Comparison of ENCODE assay signal across 8 mouse cellular contexts in the genomic region with DNA sequence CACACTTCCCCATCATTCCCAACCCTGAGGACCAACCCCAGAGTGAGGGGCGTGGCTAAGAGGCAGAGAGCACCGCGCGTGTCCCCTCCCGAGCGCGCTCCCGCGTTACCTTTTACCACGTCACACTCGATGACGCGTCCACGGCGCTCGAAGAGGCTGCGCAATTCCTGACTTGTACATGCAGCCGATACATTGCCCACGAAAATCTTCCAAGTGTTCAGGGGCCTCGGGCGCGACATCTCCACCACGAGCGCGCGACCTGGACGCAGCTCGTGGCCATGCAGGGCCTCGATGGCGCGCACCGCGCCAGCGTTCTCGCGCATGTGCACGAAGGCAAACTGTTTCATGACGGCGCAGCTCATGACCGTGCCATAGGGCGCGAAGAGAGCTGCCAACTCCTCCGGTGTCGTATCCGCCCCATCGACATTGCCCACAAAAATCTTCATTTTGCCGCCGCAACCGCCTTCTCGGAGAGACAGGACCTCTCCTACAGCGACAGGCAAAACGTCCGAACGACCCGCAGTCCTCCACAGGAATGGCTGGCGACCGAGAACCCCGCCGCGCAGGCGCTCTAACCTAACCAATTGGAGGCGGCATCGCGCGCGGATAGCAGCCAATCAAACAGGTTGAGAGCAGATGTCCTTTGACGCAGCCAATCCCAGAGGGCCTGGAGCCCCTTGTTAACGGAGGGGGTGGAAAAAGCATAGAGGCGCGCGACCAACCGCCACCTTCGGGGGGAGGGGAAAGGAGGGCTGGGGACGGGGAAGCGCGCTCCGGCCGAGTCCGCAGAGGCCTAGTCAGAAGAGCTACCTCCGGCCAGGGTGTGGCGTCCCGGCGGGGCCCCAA. TPM values are rescaled to one million over a fixed set of nuclear protein-coding genes. Genes with fewer than 3 reads are reported as not detected.
A peak's percentile ranks its signal among the peaks of the same experiment; 100 is the strongest.
DNase-seq lines count a peak whose midpoint lies in the region; ATAC-seq and TF ChIP-seq lines count a peak whose summit lies in the region.

A gene (minus strand): TSS at position 550 of the 846 bp plus-strand sequence.
A gene (minus strand): TSS at position 572 of the 846 bp plus-strand sequence.

- in situ Hi-C loops in Patski (cut with MboI; ENCODE audit: low pct_unique_long_range_greater_than_20kb), result no loop called here

- peaks cover 37% of the 10 kb centered on the region for H3K4me1 ChIP-seq in hindbrain, embryonic 13.5 days (replicated peaks)

- H3K4me2 ChIP-seq in hindbrain, embryonic 13.5 days, result peak within 1 kb of the TSS; percentile 96

- no peaks in the 10 kb centered on the region for H3K36me3 ChIP-seq in hindbrain, embryonic 13.5 days

- H3K27ac ChIP-seq in hindbrain, embryonic 13.5 days, result peak within 1 kb of the TSS; percentile 95

- H3K27me3 ChIP-seq in Patski, result no peaks in the 10 kb centered on the region
- H3K27me3 ChIP-seq in hindbrain, embryonic 13.5 days, result no peaks in the 10 kb centered on the region

- H3K9ac ChIP-seq in hindbrain, embryonic 13.5 days, result peak within 1 kb of the TSS; percentile 76

- ATAC-seq in Patski, result peak; percentile 97
- peak; percentile 99 for ATAC-seq in hindbrain, embryonic 13.5 days (ENCODE audit: low FRiP score)

- TF ChIP-seq CTCF in Patski (IDR thresholded peaks at IDR 0.05), result no peak

- CTCF ChIA-PET in Patski (lab: Charles Lee), result interaction anchor here (1.0 to 2.5 kb wide), 3 partner anchors 27 to 53 kb away, joined by 3 to 9 read pairs (median 4); a partner anchor contains a TSS

- peak within 1 kb of the TSS; percentile 87 for H3K4me3 ChIP-seq in hindbrain, embryonic 13.5 days

- POLR2A ChIA-PET in Patski (lab: Charles Lee), result interaction anchor here (0.7 to 2.1 kb wide), 4 partner anchors 8 to 45 kb away, joined by 3 to 6 read pairs (median 4); a partner anchor contains a TSS

- peak; percentile 91 for DNase-seq in Patski (ENCODE audit: low read depth, low spot score)
- peak; percentile 99 for DNase-seq in cerebellum, postnatal 14 days
- peak; percentile 98 for DNase-seq in frontal cortex, postnatal 14 days (ENCODE audit: low spot score in 2 of 2)
- DNase-seq in layer of hippocampus, postnatal 25 days (ENCODE audit: extremely low spot score in 1 of 2, low spot score in 1 of 2), result peak; percentile 91 to 98
- peak; percentile 99 for DNase-seq in lung, postnatal 25 days (ENCODE audit: low spot score)
- DNase-seq in retina, embryonic 14.5 days (ENCODE audit: low spot score), result peak; percentile 99
- peak; percentile 96 for DNase-seq in thymus, postnatal 4 days

- H3K9me3 ChIP-seq in hindbrain, embryonic 13.5 days, result 0 out of 2 replicates have a peak, but pooled peaks cover 5% of the 10 kb centered on the region

- WGBS in hindbrain, embryonic 13.5 days, result under 1% methylated on average over 82 of the region's 83 CpGs

RNA-seq across cellular contexts. Expression of the first gene that starts in this region (rescaled TPM):
- polyA plus RNA-seq in Patski (2021), result 9.9 TPM
- 32.3 and 35.3 TPM in 2 replicates for polyA plus RNA-seq in hindbrain, embryonic 13.5 days (2015; fragmentation: Nextera tagmentation; extraction: Ambion mirVana)
- total RNA-seq in layer of hippocampus, postnatal 25 days (2021), result 10 to 100 TPM; 21.2 to 28.3 TPM

RNA-seq across cellular contexts. Expression of the second gene that starts in this region (rescaled TPM):
- 36.5 TPM for polyA plus RNA-seq in Patski (2021)
- 66.8 and 67.5 TPM in 2 replicates for polyA plus RNA-seq in hindbrain, embryonic 13.5 days (2015; fragmentation: Nextera tagmentation; extraction: Ambion mirVana)
- 10 to 100 TPM; 53.0 to 53.9 TPM for total RNA-seq in layer of hippocampus, postnatal 25 days (2021)

Comparison
In these comparisons a context has a peak if more than half of its experiments do, and no peak if none do; other contexts are left out.
1. Peak in every context shown above with its lines: DNase-seq, ATAC-seq, H3K4me3 ChIP-seq and H3K27ac ChIP-seq.